Mouse (Mus musculus) intestine, postnatal 0 days (tissue): ENCODE measurements around the gene Fgl2. TPM values are rescaled to one million over a fixed set of nuclear protein-coding genes. Genes with fewer than 3 reads are reported as not detected.
"Not testable (repeated sequence)": the region's sequence is repeated elsewhere in the genome, so short reads cannot be mapped to it uniquely, and the experiment has no call there.

Experiments used
- ATAC-seq: fragments of 200-750 bp; cut with Nextera tagmentation; 2 replicates; pipeline ENCODE4 v1.8.0; 2017; ENCODE audit warnings: mild to moderate bottlenecking, moderate TSS enrichment, moderate library complexity
- H3K27ac ChIP-seq: fragments of 300-500 bp; sonication (generic); 2 replicates; pipeline ENCODE4 v1.5.1; 2014; ENCODE audit warnings: mild to moderate bottlenecking, low read depth, low read length, moderate library complexity
- H3K27me3 ChIP-seq: fragments of 300-500 bp; sonication (generic); replicated peaks from 2 replicates; pipeline ENCODE4 v1.6.1; 2014; ENCODE audit warnings: low read length, mixed read lengths; ENCODE audit not compliant: control insufficient read depth, insufficient read depth
- H3K36me3 ChIP-seq: fragments of 300-500 bp; sonication (generic); 2 replicates; pipeline ENCODE4 v1.6.1; 2014; ENCODE audit warnings: mild to moderate bottlenecking, moderate library complexity; ENCODE audit not compliant: control insufficient read depth, insufficient read depth
- H3K4me1 ChIP-seq: fragments of 300-500 bp; sonication (generic); replicated peaks from 2 replicates; pipeline ENCODE4 v1.6.1; 2014; ENCODE audit warnings: antibody characterized with exemption, low read length, mixed read lengths; ENCODE audit not compliant: control insufficient read depth, insufficient read depth
- H3K4me2 ChIP-seq: fragments of 300-500 bp; sonication (generic); replicated peaks from 2 replicates; pipeline ENCODE4 v1.6.1; 2014; ENCODE audit warnings: low read depth, mild to moderate bottlenecking, moderate library complexity
- H3K4me3 ChIP-seq: fragments of 300-500 bp; sonication (generic); 2 replicates; pipeline ENCODE4 v1.5.1; 2014; ENCODE audit warnings: low read depth, low read length
- H3K9ac ChIP-seq: fragments of 300-500 bp; sonication (generic); 2 replicates; pipeline ENCODE4 v1.6.1; 2014; ENCODE audit warnings: mild to moderate bottlenecking, low read depth, low read length
- H3K9me3 ChIP-seq: fragments of 300-500 bp; sonication (generic); 2 replicates; pipeline ENCODE4 v1.6.1; 2016; ENCODE audit warnings: mixed run types; ENCODE audit not compliant: control insufficient read depth
- CTCF ChIP-seq: sonication (generic); IDR thresholded peaks from 2 replicates; pipeline ENCODE4 v1.5.1; 2016; ENCODE audit warnings: low read depth, mild to moderate bottlenecking, control low read depth, antibody characterized with exemption, moderate library complexity
- WGBS: fragments of 180-500 bp; shearing (Covaris S2); extraction: QIAGEN DNeasy Blood & Tissue Kit; methylation state at CpG from one replicate; pipeline ENCODE4 v1.1.7; 2014; 5-methylcytosine and 5-hydroxymethylcytosine counted together
- polyA plus RNA-seq: library from polyadenylated mRNA; unstranded; fragments of >200 nt; fragmentation: Nextera tagmentation; extraction: Ambion mirVana; gene quantifications from 2 replicates; pipeline ENCODE4 v1.2.1, GENCODE M21; 2015

Gene Fgl2
- polyA plus RNA-seq, result 24.5 and 26.3 TPM in 2 replicates

GRCm38 (mm10) chr5:21372493-21373179 is at the start of gene Fgl2:
Gene Fgl2, plus strand, starts transcription at chr5:21372642.
- Histone ChIP-seq H3K9ac (peak within 1 kb of the TSS; percentile 58), H3K4me1 (no peaks in the 10 kb centered on the region), H3K4me3 (peak within 1 kb of the TSS; percentile 55), H3K27me3 (no peaks in the 10 kb centered on the region), H3K27ac (peak within 1 kb of the TSS; percentile 29; the same call in 1 of the 2 replicates), H3K36me3 (no peaks in the 10 kb centered on the region), H3K9me3 (no peaks in the 10 kb centered on the region), H3K4me2 (peak within 1 kb of the TSS; percentile 99)
- TF ChIP-seq CTCF, result peak; percentile 2; the same call in 1 of the 2 replicates
- 4% methylated on average over 31 of the region's 31 CpGs for WGBS
- ATAC-seq, result peak; percentile 79

GRCm38 (mm10) chr5:21326494-21326893 is 45.9 kb upstream of the Fgl2 start:
- H3K36me3 ChIP-seq, result no peaks in the 10 kb centered on the region
- peak; percentile 90 for TF ChIP-seq CTCF
- ATAC-seq, result no peak; the same call in 1 of the 2 replicates
- H3K9ac ChIP-seq, result no peak overlapping the region
- no peaks in the 10 kb centered on the region for H3K27me3 ChIP-seq
- H3K9me3 ChIP-seq, result no peaks in the 10 kb centered on the region
- no peak overlapping the region for H3K27ac ChIP-seq
- no peak overlapping the region for H3K4me3 ChIP-seq
- H3K4me1 ChIP-seq, result no peaks in the 10 kb centered on the region
- WGBS, result 27% methylated on average over 1 of the region's 1 CpGs
- H3K4me2 ChIP-seq, result no peak overlapping the region

GRCm38 (mm10) chr5:21328560-21328959 is 43.9 kb upstream of the Fgl2 start:
- H3K4me3 ChIP-seq, result no peak overlapping the region
- no peak for TF ChIP-seq CTCF
- WGBS, result 74% methylated on average over 1 of the region's 1 CpGs

GRCm38 (mm10) chr5:21329672-21330665 is 42.5 kb upstream of the Fgl2 start:
- Histone ChIP-seq H3K27ac (no peak overlapping the region; the same call in 1 of the 2 replicates), H3K9ac (no peak overlapping the region), H3K4me1 (no peaks in the 10 kb centered on the region), H3K27me3 (no peaks in the 10 kb centered on the region), H3K4me3 (no peak overlapping the region), H3K36me3 (no peaks in the 10 kb centered on the region), H3K9me3 (no peaks in the 10 kb centered on the region), H3K4me2 (no peak overlapping the region)
- no peak for ATAC-seq
- TF ChIP-seq CTCF, result no peak
- 49% methylated on average over 11 of the region's 11 CpGs for WGBS

More at GRCm38 (mm10) chr5:21328560-21328959, 43.9 kb upstream of the Fgl2 start:
- Histone ChIP-seq H3K36me3 (no peaks in the 10 kb centered on the region), H3K27me3 (no peaks in the 10 kb centered on the region), H3K9ac (no peak overlapping the region), H3K4me1 (no peaks in the 10 kb centered on the region), H3K9me3 (no peaks in the 10 kb centered on the region), H3K4me2 (no peak overlapping the region), H3K27ac (no peak overlapping the region)
- no peak for ATAC-seq

- Histone ChIP-seq H3K4me1 (no peaks in the 10 kb centered on the region), H3K27me3 (no peaks in the 10 kb centered on the region), H3K36me3 (no peaks in the 10 kb centered on the region), H3K4me2 (no peak overlapping the region), H3K4me3 (no peak overlapping the region), H3K27ac (no peak overlapping the region), H3K9ac (no peak overlapping the region), H3K9me3 (no peaks in the 10 kb centered on the region)
- WGBS, result 66% methylated on average over 5 of the region's 5 CpGs
- TF ChIP-seq CTCF, result no peak
- ATAC-seq, result no peak
These were observed 40.8 kb upstream of the Fgl2 start for GRCm38 (mm10) chr5:21331656-21332055.

GRCm38 (mm10) chr5:21332119-21332518 is 40.3 kb upstream of the Fgl2 start:
- no peaks in the 10 kb centered on the region for H3K4me1 ChIP-seq
- no peaks in the 10 kb centered on the region for H3K27me3 ChIP-seq
- H3K4me3 ChIP-seq, result no peak overlapping the region
- H3K36me3 ChIP-seq, result no peaks in the 10 kb centered on the region
- H3K9ac ChIP-seq, result no peak overlapping the region
- no peak overlapping the region for H3K4me2 ChIP-seq
- H3K27ac ChIP-seq, result no peak overlapping the region
- no peak for ATAC-seq
- no peaks in the 10 kb centered on the region for H3K9me3 ChIP-seq
- TF ChIP-seq CTCF, result no peak
- WGBS, result 79% methylated on average over 1 of the region's 1 CpGs

- not testable (repeated sequence) for H3K36me3 ChIP-seq, H3K27me3 ChIP-seq, ATAC-seq
These were observed 30.2 kb upstream of the Fgl2 start for GRCm38 (mm10) chr5:21342265-21342664.

More at GRCm38 (mm10) chr5:21342265-21342664, 30.2 kb upstream of the Fgl2 start:
- not testable (repeated sequence) for H3K4me3 ChIP-seq, H3K4me1 ChIP-seq, H3K9ac ChIP-seq, H3K4me2 ChIP-seq, H3K9me3 ChIP-seq, H3K27ac ChIP-seq
